Mouse (Mus musculus) cerebellum, adult (tissue): ENCODE results near the gene Stx11.

Source experiments
- ATAC-seq: cut with Nextera tagmentation; 2 replicates; pipeline ENCODE4 v1.9.2; 2017; ENCODE audit warnings: mild to moderate bottlenecking, moderate library complexity, mixed read lengths; ENCODE audit not compliant: insufficient number of reproducible peaks, low FRiP score, low TSS enrichment

Stx11 gene

GRCm38 (mm10) chr10:12964151-12965075 lies at the start of gene Stx11:
TSS of gene Stx11 (minus strand) at chr10:12964298.
- ATAC-seq = peak; percentile 22; the same call in 1 of the 2 replicates

GRCm38 (mm10) chr10:13008737-13009121 lies 44.6 kb upstream of the Stx11 start:
- peak; percentile 13; the same call in 1 of the 2 replicates for ATAC-seq

GRCm38 (mm10) chr10:13007876-13008736 lies 44.0 kb upstream of the Stx11 start:
- peak; percentile 100 for ATAC-seq

- no peak for ATAC-seq
Measured at GRCm38 (mm10) chr10:13005043-13005442, 40.9 kb upstream of the Stx11 start, which contains the start of gene Sf3b5. TSS of gene Sf3b5 (plus strand) at chr10:13005343.

- peak; percentile 90 for ATAC-seq
Measured at GRCm38 (mm10) chr10:12996736-12997477, 32.8 kb upstream of the Stx11 start.

- no peak for ATAC-seq
Measured at GRCm38 (mm10) chr10:12993411-12994039, 29.4 kb upstream of the Stx11 start.

- no peak for ATAC-seq
Measured at GRCm38 (mm10) chr10:12991953-12992352, 27.9 kb upstream of the Stx11 start.

GRCm38 (mm10) chr10:12986943-12987342 lies 22.8 kb upstream of the Stx11 start:
- ATAC-seq = no peak

GRCm38 (mm10) chr10:12986485-12986884 lies 22.4 kb upstream of the Stx11 start:
- no peak for ATAC-seq

GRCm38 (mm10) chr10:12985028-12985427 lies 20.9 kb upstream of the Stx11 start:
- ATAC-seq = no peak

GRCm38 (mm10) chr10:12983516-12983915 lies 19.4 kb upstream of the Stx11 start:
- ATAC-seq = no peak

- ATAC-seq = no peak
Measured at GRCm38 (mm10) chr10:12981071-12981470, 17.0 kb upstream of the Stx11 start.

GRCm38 (mm10) chr10:12977787-12978212 lies 13.7 kb upstream of the Stx11 start:
- no peak for ATAC-seq

- ATAC-seq = no peak
Measured at GRCm38 (mm10) chr10:12976552-12976951, 12.5 kb upstream of the Stx11 start.

GRCm38 (mm10) chr10:12975957-12976356 lies 11.9 kb upstream of the Stx11 start:
- no peak for ATAC-seq

- no peak for ATAC-seq
Measured at GRCm38 (mm10) chr10:12975461-12975860, 11.4 kb upstream of the Stx11 start.

- ATAC-seq = no peak
Measured at GRCm38 (mm10) chr10:12974572-12974971, 10.5 kb upstream of the Stx11 start.

GRCm38 (mm10) chr10:12965669-12966180 lies 1.6 kb upstream of the Stx11 start:
- no peak for ATAC-seq

GRCm38 (mm10) chr10:12963362-12964147 lies 543 bp downstream of the Stx11 start:
- ATAC-seq = 0 out of 2 replicates have a peak, but pooled peaks have one; percentile 12
